Mouse (Mus musculus) thymus, postnatal 0 days (tissue): ENCODE measurements around the gene Prss33. TPM values are rescaled to one million over a fixed set of nuclear protein-coding genes. Genes with fewer than 3 reads are reported as not detected.

ENCODE experiments used
- DNase-seq: peaks from one replicate; pipeline ENCODE4 v3.0.0-alpha.2; 2015; ENCODE audit warnings: low spot score
- microRNA-seq: library from miRNA; unstranded; fragments of <30 nt; microRNA quantifications from one replicate; pipeline ENCODE4, GENCODE M21; 2016; ENCODE audit warnings: borderline number of aligned reads
- polyA plus RNA-seq: library from polyadenylated mRNA; unstranded; fragments of >200 nt; fragmentation: Nextera tagmentation; extraction: Ambion mirVana; gene quantifications from 2 replicates; pipeline ENCODE4 v1.2.1, GENCODE M21; 2015

The Prss33 gene
- polyA plus RNA-seq, 1 experiment from 2014 or later = 0.48 TPM

- no peak for DNase-seq
Observed at GRCm38 (mm10) chr17:23786510-23786931, 49.3 kb downstream of the Prss33 start.

- peak; percentile 80 for DNase-seq
Observed at GRCm38 (mm10) chr17:23785561-23786471, 50.0 kb downstream of the Prss33 start, which contains the start of gene Flywch2. Gene Flywch2 (minus strand): TSS chr17:23786081.

- no peak for DNase-seq
Observed at GRCm38 (mm10) chr17:23783352-23783751, 52.5 kb downstream of the Prss33 start.

Small RNA genes lying within 50 kb of the gene (microRNA-seq; reads per million reads assigned to microRNA genes)
- gene Mir5125 = not detected

Other genes with a start within 250 kb of the Prss33 start
- 1.5 and 1.7 TPM in 2 replicates for gene Zfp13, start 236.6 kb downstream of the Prss33 start, polyA plus RNA-seq
- 0.05 and 0.08 TPM in 2 replicates for gene Zscan10, start 235.2 kb downstream of the Prss33 start, polyA plus RNA-seq
- 0.59 and 1.1 TPM in 2 replicates for gene Mmp25, start 190.8 kb downstream of the Prss33 start, polyA plus RNA-seq
- gene Bicdl2, start 175.6 kb downstream of the Prss33 start, polyA plus RNA-seq = 0.58 and 0.99 TPM in 2 replicates
- 62.0 and 70.7 TPM in 2 replicates for gene Hcfc1r1, start 162.5 kb downstream of the Prss33 start, polyA plus RNA-seq
- gene Thoc6, start 162.2 kb downstream of the Prss33 start, polyA plus RNA-seq = 47.3 and 50.7 TPM in 2 replicates
- 6.0 and 9.4 TPM in 2 replicates for gene Tnfrsf12a, start 158.6 kb downstream of the Prss33 start, polyA plus RNA-seq
- gene Cldn6, start 156.8 kb downstream of the Prss33 start, polyA plus RNA-seq = 0.39 and 0.45 TPM in 2 replicates
- gene Cldn9, start 152.0 kb downstream of the Prss33 start, polyA plus RNA-seq = 0.57 and 1.3 TPM in 2 replicates
- gene 1520401A03Rik, start 113.3 kb downstream of the Prss33 start, polyA plus RNA-seq = 0.26 and 0.77 TPM in 2 replicates
- gene Pkmyt1, start 109.7 kb downstream of the Prss33 start, polyA plus RNA-seq = 35.9 and 40.1 TPM in 2 replicates
- 6.1 and 7.6 TPM in 2 replicates for gene Paqr4, start 95.2 kb downstream of the Prss33 start, polyA plus RNA-seq
- gene Kremen2, start 90.2 kb downstream of the Prss33 start, polyA plus RNA-seq = 7.2 and 7.3 TPM in 2 replicates
- 37.7 and 41.0 TPM in 2 replicates for gene Flywch1, start 64.5 kb downstream of the Prss33 start, polyA plus RNA-seq
- gene Flywch2, start 50.0 kb downstream of the Prss33 start, polyA plus RNA-seq = 13.4 and 14.6 TPM in 2 replicates
- 318 and 508 TPM in 2 replicates for gene Srrm2, start 45.5 kb downstream of the Prss33 start, polyA plus RNA-seq
- 1,085 and 1,139 TPM in 2 replicates for gene Elob, start 6.9 kb downstream of the Prss33 start, polyA plus RNA-seq
- gene Prss32, start 7.8 kb upstream of the Prss33 start, polyA plus RNA-seq = 0.12 and 0.14 TPM in 2 replicates
- gene Prss41, start 8.1 kb upstream of the Prss33 start, polyA plus RNA-seq = 0.28 and 0.42 TPM in 2 replicates
- not detected in 2 replicates for gene Prss21, start 32.0 kb upstream of the Prss33 start, polyA plus RNA-seq
- gene Dcpp1, start 44.8 kb upstream of the Prss33 start, polyA plus RNA-seq = 3.0 TPM in 2 replicates
- gene Dcpp2, start 44.8 kb upstream of the Prss33 start, polyA plus RNA-seq = 0.65 and 1.1 TPM in 2 replicates
- 1.9 and 3.2 TPM in 2 replicates for gene Dcpp3, start 81.4 kb upstream of the Prss33 start, polyA plus RNA-seq
- 1.6 and 1.8 TPM in 2 replicates for gene Sbp, start 105.6 kb upstream of the Prss33 start, polyA plus RNA-seq
- 2.8 and 3.9 TPM in 2 replicates for gene Sbpl, start 119.2 kb upstream of the Prss33 start, polyA plus RNA-seq
- 0.65 and 0.77 TPM in 2 replicates for gene Prss30, start 144.5 kb upstream of the Prss33 start, polyA plus RNA-seq
- gene Prss22, start 162.0 kb upstream of the Prss33 start, polyA plus RNA-seq = 0.22 and 0.70 TPM in 2 replicates
- gene Prss27, start 202.1 kb upstream of the Prss33 start, polyA plus RNA-seq = 0.93 and 2.4 TPM in 2 replicates
- 36.1 and 36.3 TPM in 2 replicates for gene Kctd5, start 237.4 kb upstream of the Prss33 start, polyA plus RNA-seq